In the genomic region with DNA sequence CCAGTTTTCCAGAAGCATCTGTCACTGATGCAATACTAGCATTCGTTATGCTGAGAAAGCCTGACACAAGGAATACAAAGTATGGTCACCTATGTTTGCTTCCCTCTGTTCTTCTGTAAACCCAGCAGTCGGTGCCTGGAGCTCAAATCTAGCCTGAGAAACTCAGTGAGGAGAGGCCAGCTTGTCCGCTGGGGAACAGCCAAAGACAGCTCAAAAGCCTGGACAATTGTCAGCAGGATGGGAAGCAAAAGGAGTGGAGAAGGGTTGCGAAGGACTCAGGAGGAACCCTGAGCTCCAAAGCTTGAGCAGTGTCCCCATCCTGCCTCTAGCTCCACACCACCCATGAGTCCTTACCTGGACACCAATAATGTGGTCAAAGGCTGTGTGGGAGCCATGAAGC, we compare ENCODE assay signal across 13 mouse cellular contexts. TPM values are rescaled to one million over a fixed set of nuclear protein-coding genes. Genes with fewer than 3 reads are reported as not detected.
DNase-seq lines count a peak whose midpoint lies in the region; ATAC-seq and TF ChIP-seq lines count a peak whose summit lies in the region.
"Had no signal": no experiment of that assay in that cellular context is flagged by ENCODE, and none has a peak within 500 bp of the region (broad histone marks: within the 10 kb centered on the region; RNA-seq: fewer than 3 reads in every experiment).

No protein-coding gene starts in this region.

- no peak for DNase-seq in cerebellum, adult 9-10 months
- no peak for DNase-seq in kidney, adult 18-20 months
- no peak for DNase-seq in hindbrain, postnatal 0 days (ENCODE audit: low spot score)
- DNase-seq in adrenal gland, postnatal 36 days, result no peak
- DNase-seq in left cerebral cortex, adult 9 months (ENCODE audit: low spot score in 2 of 2), result no peak
- DNase-seq: thymus, postnatal 4 days had no signal

- no peaks in the 10 kb centered on the region for H3K9me3 ChIP-seq in kidney, embryonic 16.5 days (ENCODE audit: low read length)
- no peaks in the 10 kb centered on the region for H3K9me3 ChIP-seq in hindbrain, postnatal 0 days (ENCODE audit: low read length)
- H3K9me3 ChIP-seq: G1E had no signal

- TF ChIP-seq CTCF in hindbrain, postnatal 0 days (IDR thresholded peaks at IDR 0.05; ENCODE audit: low read depth), result no peak

- no peaks in the 10 kb centered on the region for H3K27me3 ChIP-seq in kidney, embryonic 16.5 days (ENCODE audit: insufficient read depth, low read length)
- no peaks in the 10 kb centered on the region for H3K27me3 ChIP-seq in hindbrain, postnatal 0 days (ENCODE audit: insufficient read depth, low read length)

- no peaks in the 10 kb centered on the region for H3K36me3 ChIP-seq in kidney, embryonic 16.5 days (ENCODE audit: insufficient read depth, low read length)
- no peaks in the 10 kb centered on the region for H3K36me3 ChIP-seq in hindbrain, postnatal 0 days (ENCODE audit: insufficient read depth, low read length)
- H3K36me3 ChIP-seq: G1E had no signal

- ATAC-seq in cerebellum, adult (ENCODE audit: insufficient number of reproducible peaks, low FRiP score, low TSS enrichment), result 0 out of 2 replicates have a peak, but pooled peaks have one; percentile 20
- no peak for ATAC-seq in kidney, embryonic 16.5 days (ENCODE audit: low FRiP score, low TSS enrichment)
- no peak for ATAC-seq in hindbrain, postnatal 0 days
- ATAC-seq: inflammation-experienced regulatory T-cells, adult 6 months had no signal

- H3K4me1 ChIP-seq in kidney, embryonic 16.5 days (ENCODE audit: insufficient read depth, low read length), result peaks cover 37% of the 10 kb centered on the region
- no peaks in the 10 kb centered on the region for H3K4me1 ChIP-seq in brown adipose tissue, adult 24 weeks (ENCODE audit: control insufficient read depth, insufficient read depth, insufficient read length, low read length)
- no peaks in the 10 kb centered on the region for H3K4me1 ChIP-seq in hindbrain, postnatal 0 days (ENCODE audit: insufficient read depth, low read length)

- H3K9ac ChIP-seq in kidney, embryonic 16.5 days (replicated peaks; ENCODE audit: low read length), result no peak overlapping the region
- no peak overlapping the region for H3K9ac ChIP-seq in hindbrain, postnatal 0 days (replicated peaks; ENCODE audit: low read length)

- no peak overlapping the region for H3K4me3 ChIP-seq in kidney, embryonic 16.5 days (ENCODE audit: low read length)
- H3K4me3 ChIP-seq in brown adipose tissue, adult 24 weeks (ENCODE audit: insufficient read depth, low read depth, low read length), result no peak overlapping the region
- H3K4me3 ChIP-seq in hindbrain, postnatal 0 days (ENCODE audit: low read length), result no peak overlapping the region

- 63% methylated on average over 4 of the region's 4 CpGs for WGBS in kidney, embryonic 16.5 days
- WGBS in hindbrain, postnatal 0 days, result 77% methylated on average over 4 of the region's 4 CpGs

- peak overlapping the region; percentile 85 for H3K27ac ChIP-seq in kidney, embryonic 16.5 days (ENCODE audit: low read length)
- 0 out of 2 replicates have a peak overlapping the region, but pooled peaks have one; percentile 4 for H3K27ac ChIP-seq in brown adipose tissue, adult 24 weeks (replicated peaks; ENCODE audit: low read depth, low read length)
- peak overlapping the region; percentile 42; the same call in 1 of the 2 replicates for H3K27ac ChIP-seq in hindbrain, postnatal 0 days

- no peak overlapping the region for H3K4me2 ChIP-seq in kidney, embryonic 16.5 days (replicated peaks; ENCODE audit: low read depth, low read length)
- no peak overlapping the region for H3K4me2 ChIP-seq in hindbrain, postnatal 0 days (ENCODE audit: low read depth, low read length)

RNA-seq across cellular contexts. Expression of gene C1qtnf2, which starts 10.0 kb away (rescaled TPM):
- polyA plus RNA-seq in kidney, embryonic 16.5 days (2015; fragmentation: Nextera tagmentation; extraction: Ambion mirVana), result 17.8 and 20.8 TPM in 2 replicates
- polyA plus RNA-seq in brown adipose tissue, adult 24 weeks (2012; ENCODE audit: insufficient read depth, insufficient read length, missing spikeins), result 2.8 and 3.3 TPM in 2 replicates
- 13.9 and 15.7 TPM in 2 replicates for total RNA-seq in hindbrain, postnatal 0 days (2014; rRNA removed)
- 21.5 and 21.6 TPM in 2 replicates for polyA plus RNA-seq in hindbrain, postnatal 0 days (2015; fragmentation: Nextera tagmentation; extraction: Ambion mirVana)
- 10 to 100 TPM in 1 of 2 experiments, 1 to 10 TPM in 1; 4.7 to 11.3 TPM for total RNA-seq in adrenal gland, postnatal 36 days (2021)
- total RNA-seq: G1E; megakaryocyte progenitor cell, adult 5-6 weeks; neutrophil, adult 5-6 weeks had no signal
- polyA plus RNA-seq: G1E; inflammation-experienced regulatory T-cells, adult 6 months had no signal

RNA-seq across cellular contexts. Expression of gene Ccnjl, which starts 44.5 kb away (rescaled TPM):
- 26.4 and 29.9 TPM in 2 replicates for polyA plus RNA-seq in kidney, embryonic 16.5 days (2015; fragmentation: Nextera tagmentation; extraction: Ambion mirVana)
- not detected in 2 replicates for polyA plus RNA-seq in brown adipose tissue, adult 24 weeks (2012; ENCODE audit: insufficient read depth, insufficient read length, missing spikeins)
- 2.4 and 3.5 TPM in 2 replicates for total RNA-seq in hindbrain, postnatal 0 days (2014; rRNA removed)
- polyA plus RNA-seq in hindbrain, postnatal 0 days (2015; fragmentation: Nextera tagmentation; extraction: Ambion mirVana), result 4.6 and 5.5 TPM in 2 replicates
- 1 to 10 TPM; 2.1 TPM for total RNA-seq in adrenal gland, postnatal 36 days (2021)
- total RNA-seq: neutrophil, adult 5-6 weeks had no signal
- polyA plus RNA-seq: G1E; inflammation-experienced regulatory T-cells, adult 6 months had no signal

RNA-seq across cellular contexts. Expression of gene Slu7, which starts 50.5 kb away (rescaled TPM):
- polyA plus RNA-seq in kidney, embryonic 16.5 days (2015; fragmentation: Nextera tagmentation; extraction: Ambion mirVana), result 59.6 and 66.3 TPM in 2 replicates
- polyA plus RNA-seq in brown adipose tissue, adult 24 weeks (2012; ENCODE audit: insufficient read depth, insufficient read length, missing spikeins), result 15.2 and 20.3 TPM in 2 replicates
- 15.9 and 31.5 TPM in 2 replicates for total RNA-seq in hindbrain, postnatal 0 days (2014; rRNA removed)
- polyA plus RNA-seq in hindbrain, postnatal 0 days (2015; fragmentation: Nextera tagmentation; extraction: Ambion mirVana), result 54.9 and 55.5 TPM in 2 replicates
- 10 to 100 TPM; 42.7 to 43.1 TPM for total RNA-seq in adrenal gland, postnatal 36 days (2021)

RNA-seq across cellular contexts. Expression of gene Pttg1, which starts 58.0 kb away (rescaled TPM):
- polyA plus RNA-seq in kidney, embryonic 16.5 days (2015; fragmentation: Nextera tagmentation; extraction: Ambion mirVana), result 101 and 102 TPM in 2 replicates
- 157 and 160 TPM in 2 replicates for polyA plus RNA-seq in brown adipose tissue, adult 24 weeks (2012; ENCODE audit: insufficient read depth, insufficient read length, missing spikeins)
- 21.6 and 23.6 TPM in 2 replicates for total RNA-seq in hindbrain, postnatal 0 days (2014; rRNA removed)
- 80.5 and 86.8 TPM in 2 replicates for polyA plus RNA-seq in hindbrain, postnatal 0 days (2015; fragmentation: Nextera tagmentation; extraction: Ambion mirVana)
- 10 to 100 TPM; 38.6 to 47.6 TPM for total RNA-seq in adrenal gland, postnatal 36 days (2021)

Comparison
In these comparisons a context has a peak if more than half of its experiments do, and no peak if none do; other contexts are left out.
1. H3K27ac ChIP-seq: peak in every context shown above with its lines; median percentile 85 in kidney, embryonic 16.5 days; 42 in hindbrain, postnatal 0 days; 4 in brown adipose tissue, adult 24 weeks.